Mouse (Mus musculus): Measurements from ENCODE around the gene Pcgf6. TPM values are rescaled to one million over a fixed set of nuclear protein-coding genes. Genes with fewer than 3 reads are reported as not detected.

The Pcgf6 gene
- polyA plus RNA-seq, 1 experiment from 2014 or later = 9.4 TPM

GRCm38 (mm10) chr19:46989479-46990152, 61.1 kb downstream of the Pcgf6 start:
- Histone ChIP-seq H3K9ac (ENCODE audit: low read depth, low read length) (no peak overlapping the region), H3K27me3 (replicated peaks; ENCODE audit: control insufficient read depth, insufficient read depth, low read length) (no peaks in the 10 kb centered on the region), H3K27ac (ENCODE audit: low read depth, low read length) (no peak overlapping the region), H3K4me3 (ENCODE audit: low read depth, low read length) (no peak overlapping the region), H3K4me2 (replicated peaks; ENCODE audit: low read depth) (no peak overlapping the region), H3K36me3 (ENCODE audit: control insufficient read depth, insufficient read depth) (no peaks in the 10 kb centered on the region), H3K4me1 (replicated peaks; ENCODE audit: control insufficient read depth, insufficient read depth, low read length) (0 out of 2 replicates have a peak, but pooled peaks cover 7% of the 10 kb centered on the region), H3K9me3 (ENCODE audit: control insufficient read depth) (no peaks in the 10 kb centered on the region)
- ATAC-seq = no peak
- no peak for TF ChIP-seq CTCF (IDR thresholded peaks at IDR 0.05; ENCODE audit: low read depth)
- 66% methylated on average over 20 of the region's 20 CpGs for WGBS

- Histone ChIP-seq H3K4me1 (replicated peaks; ENCODE audit: control insufficient read depth, insufficient read depth, low read length) (peaks cover 7% of the 10 kb centered on the region; the same call in 1 of the 2 replicates), H3K27ac (ENCODE audit: low read depth, low read length) (no peak overlapping the region; the same call in 1 of the 2 replicates), H3K9ac (ENCODE audit: low read depth, low read length) (no peak overlapping the region), H3K36me3 (ENCODE audit: control insufficient read depth, insufficient read depth) (no peaks in the 10 kb centered on the region), H3K27me3 (replicated peaks; ENCODE audit: control insufficient read depth, insufficient read depth, low read length) (no peaks in the 10 kb centered on the region), H3K4me3 (ENCODE audit: low read depth, low read length) (no peak overlapping the region), H3K9me3 (ENCODE audit: control insufficient read depth) (no peaks in the 10 kb centered on the region), H3K4me2 (replicated peaks; ENCODE audit: low read depth) (peak overlapping the region; percentile 35; the same call in 1 of the 2 replicates)
- TF ChIP-seq CTCF (IDR thresholded peaks at IDR 0.05; ENCODE audit: low read depth) = no peak
- 39% methylated on average over 16 of the region's 16 CpGs for WGBS
- peak; percentile 63 for ATAC-seq
Observed at GRCm38 (mm10) chr19:46988231-46989087, 62.2 kb downstream of the Pcgf6 start.

- Histone ChIP-seq H3K4me2 (replicated peaks; ENCODE audit: low read depth) (no peak overlapping the region), H3K27ac (ENCODE audit: low read depth, low read length) (no peak overlapping the region), H3K9ac (ENCODE audit: low read depth, low read length) (no peak overlapping the region), H3K27me3 (replicated peaks; ENCODE audit: control insufficient read depth, insufficient read depth, low read length) (no peaks in the 10 kb centered on the region), H3K9me3 (ENCODE audit: control insufficient read depth) (no peaks in the 10 kb centered on the region), H3K4me3 (ENCODE audit: low read depth, low read length) (no peak overlapping the region), H3K36me3 (ENCODE audit: control insufficient read depth, insufficient read depth) (no peaks in the 10 kb centered on the region), H3K4me1 (replicated peaks; ENCODE audit: control insufficient read depth, insufficient read depth, low read length) (peaks cover 8% of the 10 kb centered on the region; the same call in 1 of the 2 replicates)
- 69% methylated on average over 6 of the region's 6 CpGs for WGBS
- ATAC-seq = no peak
- no peak for TF ChIP-seq CTCF (IDR thresholded peaks at IDR 0.05; ENCODE audit: low read depth)
Observed at GRCm38 (mm10) chr19:46987646-46988045, 63.1 kb downstream of the Pcgf6 start.

- Histone ChIP-seq H3K4me2 (replicated peaks; ENCODE audit: low read depth) (no peak overlapping the region), H3K9me3 (ENCODE audit: control insufficient read depth) (no peaks in the 10 kb centered on the region), H3K4me1 (replicated peaks; ENCODE audit: control insufficient read depth, insufficient read depth, low read length) (peaks cover 12% of the 10 kb centered on the region; the same call in 1 of the 2 replicates), H3K9ac (ENCODE audit: low read depth, low read length) (no peak overlapping the region), H3K27me3 (replicated peaks; ENCODE audit: control insufficient read depth, insufficient read depth, low read length) (no peaks in the 10 kb centered on the region), H3K36me3 (ENCODE audit: control insufficient read depth, insufficient read depth) (no peaks in the 10 kb centered on the region), H3K4me3 (ENCODE audit: low read depth, low read length) (no peak overlapping the region), H3K27ac (ENCODE audit: low read depth, low read length) (no peak overlapping the region)
- no peak for TF ChIP-seq CTCF (IDR thresholded peaks at IDR 0.05; ENCODE audit: low read depth)
- no peak for ATAC-seq
- 74% methylated on average over 13 of the region's 13 CpGs for WGBS
Observed at GRCm38 (mm10) chr19:46984726-46985622, 65.7 kb downstream of the Pcgf6 start.

GRCm38 (mm10) chr19:46983966-46984380, 66.7 kb downstream of the Pcgf6 start:
- ATAC-seq = peak; percentile 43; the same call in 1 of the 2 replicates
- Histone ChIP-seq H3K27me3 (replicated peaks; ENCODE audit: control insufficient read depth, insufficient read depth, low read length) (no peaks in the 10 kb centered on the region), H3K27ac (ENCODE audit: low read depth, low read length) (no peak overlapping the region), H3K9ac (ENCODE audit: low read depth, low read length) (no peak overlapping the region), H3K4me2 (replicated peaks; ENCODE audit: low read depth) (peak overlapping the region; percentile 25; the same call in 1 of the 2 replicates), H3K9me3 (ENCODE audit: control insufficient read depth) (no peaks in the 10 kb centered on the region), H3K4me1 (replicated peaks; ENCODE audit: control insufficient read depth, insufficient read depth, low read length) (peaks cover 12% of the 10 kb centered on the region; the same call in 1 of the 2 replicates), H3K4me3 (ENCODE audit: low read depth, low read length) (no peak overlapping the region), H3K36me3 (ENCODE audit: control insufficient read depth, insufficient read depth) (no peaks in the 10 kb centered on the region)
- TF ChIP-seq CTCF (IDR thresholded peaks at IDR 0.05; ENCODE audit: low read depth) = no peak
- WGBS = 28% methylated on average over 11 of the region's 11 CpGs

Other genes starting within 250 kb of the Pcgf6 start
- gene Ina, start 36.2 kb downstream of the Pcgf6 start, polyA plus RNA-seq (2015; fragmentation: Nextera tagmentation; extraction: Ambion mirVana) = 4.1 and 4.7 TPM in 2 replicates
- gene Nt5c2, start 35.8 kb downstream of the Pcgf6 start, polyA plus RNA-seq (2015; fragmentation: Nextera tagmentation; extraction: Ambion mirVana) = 22.0 and 23.0 TPM in 2 replicates
- gene Taf5, start 16.8 kb upstream of the Pcgf6 start, polyA plus RNA-seq (2015; fragmentation: Nextera tagmentation; extraction: Ambion mirVana) = 3.9 TPM in 2 replicates
- gene Usmg5, start 39.7 kb upstream of the Pcgf6 start, polyA plus RNA-seq (2015; fragmentation: Nextera tagmentation; extraction: Ambion mirVana) = 2,827 and 3,144 TPM in 2 replicates
- gene Pdcd11, start 39.9 kb upstream of the Pcgf6 start, polyA plus RNA-seq (2015; fragmentation: Nextera tagmentation; extraction: Ambion mirVana) = 4.3 and 5.2 TPM in 2 replicates
- gene Calhm2, start 87.4 kb upstream of the Pcgf6 start, polyA plus RNA-seq (2015; fragmentation: Nextera tagmentation; extraction: Ambion mirVana) = 2.6 and 3.0 TPM in 2 replicates
- not detected in 2 replicates for gene Calhm1, start 93.3 kb upstream of the Pcgf6 start, polyA plus RNA-seq (2015; fragmentation: Nextera tagmentation; extraction: Ambion mirVana)
- gene Calhm3, start 106.9 kb upstream of the Pcgf6 start, polyA plus RNA-seq (2015; fragmentation: Nextera tagmentation; extraction: Ambion mirVana) = 0.43 and 0.95 TPM in 2 replicates
- gene Neurl1a, start 127.9 kb upstream of the Pcgf6 start, polyA plus RNA-seq (2015; fragmentation: Nextera tagmentation; extraction: Ambion mirVana) = 2.4 and 2.6 TPM in 2 replicates

All from intestine, postnatal 0 days (tissue).